Mouse (Mus musculus) erythroblast, embryonic 14.5 days (primary cell): Measurements from ENCODE around the gene Xlr5a.
"Not testable (repeated sequence)": the region's sequence is repeated elsewhere in the genome, so short reads cannot be mapped to it uniquely, and the experiment has no call there.

Source experiments
- GATA1 ChIP-seq: IDR thresholded peaks from 2 replicates; pipeline ENCODE4 v1.6.1; 2012; ENCODE audit warnings: low read length, inconsistent platforms, mixed read lengths
- TAL1 ChIP-seq: IDR thresholded peaks from 3 replicates; pipeline ENCODE4 v1.6.1; 2012; ENCODE audit warnings: low read length, inconsistent platforms, mixed read lengths

- TF ChIP-seq TAL1, GATA1: not testable (repeated sequence)
These were observed 144.3 kb downstream of the Xlr5a start, which contains the start of gene Xlr5b for GRCm38 (mm10) chrX:73148496-73148895.
